Mouse (Mus musculus): ENCODE data around the gene Hoxb7. TPM values are rescaled to one million over a fixed set of nuclear protein-coding genes. Genes with fewer than 3 reads are reported as not detected.

Hoxb7 gene
- total RNA-seq, 2 experiments from 2014 or later = 0.28 to 1.1 TPM

- DNase-seq = no peak
Measured at GRCm38 (mm10) chr11:96286739-96287385, 439 bp downstream of the Hoxb7 start.

- DNase-seq = no peak
Measured at GRCm38 (mm10) chr11:96287411-96287810, 988 bp downstream of the Hoxb7 start.

- DNase-seq = no peak
Measured at GRCm38 (mm10) chr11:96288455-96289221, 2.2 kb downstream of the Hoxb7 start.

- DNase-seq = no peak
Measured at GRCm38 (mm10) chr11:96289293-96289692, 2.9 kb downstream of the Hoxb7 start.

- no peak for DNase-seq
Measured at GRCm38 (mm10) chr11:96289837-96290236, 3.4 kb downstream of the Hoxb7 start.

- no peak for DNase-seq
Measured at GRCm38 (mm10) chr11:96290705-96291355, 4.4 kb downstream of the Hoxb7 start.

GRCm38 (mm10) chr11:96291681-96292564 lies 5.5 kb downstream of the Hoxb7 start, which contains the start of gene Hoxb6:
Hoxb6 (plus strand) TSS chr11:96292476.
- no peak for DNase-seq

- no peak for DNase-seq
Measured at GRCm38 (mm10) chr11:96292565-96293301, 6.3 kb downstream of the Hoxb7 start.

- no peak for DNase-seq
Measured at GRCm38 (mm10) chr11:96293302-96293921, 7.0 kb downstream of the Hoxb7 start.

GRCm38 (mm10) chr11:96294245-96295091 lies 8.0 kb downstream of the Hoxb7 start:
- no peak for DNase-seq

- DNase-seq = no peak
Measured at GRCm38 (mm10) chr11:96295092-96295835, 8.8 kb downstream of the Hoxb7 start.

- DNase-seq = no peak
Measured at GRCm38 (mm10) chr11:96296997-96297396, 10.6 kb downstream of the Hoxb7 start.

- no peak for DNase-seq
Measured at GRCm38 (mm10) chr11:96297428-96297827, 11.0 kb downstream of the Hoxb7 start.

GRCm38 (mm10) chr11:96297968-96298635 lies 11.7 kb downstream of the Hoxb7 start:
- DNase-seq = no peak

GRCm38 (mm10) chr11:96298895-96299667 lies 12.7 kb downstream of the Hoxb7 start:
- no peak for DNase-seq

- no peak for DNase-seq
Measured at GRCm38 (mm10) chr11:96299781-96300180, 13.4 kb downstream of the Hoxb7 start.

- no peak for DNase-seq
Measured at GRCm38 (mm10) chr11:96300354-96301063, 14.1 kb downstream of the Hoxb7 start.

All from gastrocnemius, postnatal 25 days (tissue).